Mouse (Mus musculus) stomach, embryonic 15.5 days (tissue): ENCODE measurements around the gene Suv39h2. TPM values are rescaled to one million over a fixed set of nuclear protein-coding genes. Genes with fewer than 3 reads are reported as not detected.

Experiments used
- ATAC-seq: fragments of 200-750 bp; cut with Nextera tagmentation; 2 replicates; pipeline ENCODE4 v1.8.0; 2017; ENCODE audit warnings: low read depth, moderate number of reproducible peaks, moderate TSS enrichment; ENCODE audit not compliant: insufficient read depth, low FRiP score
- H3K27ac ChIP-seq: fragments of 300-500 bp; sonication (generic); 2 replicates; pipeline ENCODE4 v1.5.1; 2015; ENCODE audit warnings: mild to moderate bottlenecking, inconsistent platforms
- H3K27me3 ChIP-seq: fragments of 300-500 bp; sonication (generic); replicated peaks from 2 replicates; pipeline ENCODE4 v1.6.1; 2015; ENCODE audit warnings: inconsistent platforms
- H3K36me3 ChIP-seq: fragments of 300-500 bp; sonication (generic); 2 replicates; pipeline ENCODE4 v1.6.1; 2015; ENCODE audit warnings: inconsistent platforms
- H3K4me1 ChIP-seq: fragments of 300-500 bp; sonication (generic); 2 replicates; pipeline ENCODE4 v1.6.1; 2015; ENCODE audit warnings: inconsistent platforms
- H3K4me2 ChIP-seq: fragments of 300-500 bp; sonication (generic); 2 replicates; pipeline ENCODE4 v1.6.1; 2015; ENCODE audit warnings: mild to moderate bottlenecking, inconsistent platforms
- H3K4me3 ChIP-seq: fragments of 300-500 bp; sonication (generic); replicated peaks from 2 replicates; pipeline ENCODE4 v1.5.1; 2015; ENCODE audit warnings: inconsistent platforms
- H3K9ac ChIP-seq: fragments of 300-500 bp; sonication (generic); 2 replicates; pipeline ENCODE4 v1.6.1; 2015; ENCODE audit warnings: inconsistent platforms
- H3K9me3 ChIP-seq: fragments of 300-500 bp; sonication (generic); 2 replicates; pipeline ENCODE4 v1.6.1; 2016; ENCODE audit warnings: inconsistent platforms
- WGBS: fragments of 180-500 bp; shearing (Covaris S2); methylation state at CpG from one replicate; pipeline ENCODE4 v1.1.7; 2015; 5-methylcytosine and 5-hydroxymethylcytosine counted together
- polyA plus RNA-seq: library from polyadenylated mRNA; unstranded; fragments of >200 nt; fragmentation: Nextera tagmentation; extraction: Ambion mirVana; gene quantifications from 2 replicates; pipeline ENCODE4 v1.2.1, GENCODE M21; 2015

The Suv39h2 gene
- polyA plus RNA-seq, 1 experiment from 2014 or later = 12.2 TPM

DNA sequence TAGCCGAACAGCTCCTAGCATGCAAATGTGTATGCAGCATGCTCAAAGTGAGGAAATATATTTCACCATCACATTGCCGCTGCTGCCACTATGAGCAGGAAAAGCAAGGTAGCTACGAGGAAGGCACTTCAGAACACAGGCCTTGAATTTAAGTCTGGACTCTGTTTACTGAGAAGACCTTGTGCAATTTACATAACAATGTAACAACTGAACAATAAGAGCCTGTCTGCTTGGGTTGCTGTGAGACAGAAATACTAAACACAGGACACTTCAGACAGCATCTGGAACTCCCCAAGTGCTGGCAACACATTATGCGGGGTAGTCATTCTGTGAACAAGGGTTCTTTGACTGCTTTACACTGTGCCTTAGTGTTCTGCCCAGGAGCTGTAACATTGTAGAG lies 54.7 kb downstream of the Suv39h2 start:
- no peak for ATAC-seq
- H3K9ac ChIP-seq = no peak overlapping the region
- H3K4me1 ChIP-seq = 0 out of 2 replicates have a peak, but pooled peaks cover 10% of the 10 kb centered on the region
- H3K4me3 ChIP-seq = no peak overlapping the region
- WGBS = 66% methylated on average over 4 of the region's 4 CpGs
- H3K4me2 ChIP-seq = no peak overlapping the region
- no peaks in the 10 kb centered on the region for H3K27me3 ChIP-seq
- H3K9me3 ChIP-seq = no peaks in the 10 kb centered on the region
- no peak overlapping the region for H3K27ac ChIP-seq
- no peaks in the 10 kb centered on the region for H3K36me3 ChIP-seq

DNA sequence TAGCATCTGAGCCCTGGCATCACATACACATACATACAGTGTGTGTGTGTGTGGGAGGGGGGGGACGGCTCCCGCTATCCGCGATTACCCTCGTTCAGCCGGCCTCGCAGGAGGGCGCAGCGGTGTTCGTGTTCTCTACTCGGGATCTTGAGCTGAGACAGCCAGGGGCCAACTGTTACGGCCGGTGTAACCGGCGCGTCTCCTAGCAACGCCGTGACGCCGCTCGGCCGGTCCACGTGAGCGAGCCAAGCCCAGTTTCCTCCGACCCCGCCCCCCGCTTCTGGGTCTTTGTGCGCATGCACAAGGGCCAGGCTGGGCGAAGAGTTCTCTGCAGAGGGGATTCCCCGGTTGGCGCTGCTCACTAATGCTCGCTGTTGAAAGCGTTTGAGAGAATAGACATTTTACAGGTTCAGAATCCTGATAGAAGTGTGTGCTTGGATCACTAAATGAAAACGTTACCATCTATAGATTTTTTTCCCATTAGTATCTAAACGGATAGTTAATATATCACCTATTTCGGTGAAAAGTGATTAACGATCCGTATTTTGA lies 55.9 kb downstream of the Suv39h2 start:
- Histone ChIP-seq H3K27me3 (no peaks in the 10 kb centered on the region), H3K4me3 (peak overlapping the region; percentile 54), H3K27ac (no peak overlapping the region), H3K4me2 (peak overlapping the region; percentile 82), H3K9me3 (no peaks in the 10 kb centered on the region), H3K4me1 (0 out of 2 replicates have a peak, but pooled peaks cover 4% of the 10 kb centered on the region), H3K36me3 (no peaks in the 10 kb centered on the region), H3K9ac (no peak overlapping the region)
- peak; percentile 96 for ATAC-seq
- under 1% methylated on average over 38 of the region's 38 CpGs for WGBS

DNA sequence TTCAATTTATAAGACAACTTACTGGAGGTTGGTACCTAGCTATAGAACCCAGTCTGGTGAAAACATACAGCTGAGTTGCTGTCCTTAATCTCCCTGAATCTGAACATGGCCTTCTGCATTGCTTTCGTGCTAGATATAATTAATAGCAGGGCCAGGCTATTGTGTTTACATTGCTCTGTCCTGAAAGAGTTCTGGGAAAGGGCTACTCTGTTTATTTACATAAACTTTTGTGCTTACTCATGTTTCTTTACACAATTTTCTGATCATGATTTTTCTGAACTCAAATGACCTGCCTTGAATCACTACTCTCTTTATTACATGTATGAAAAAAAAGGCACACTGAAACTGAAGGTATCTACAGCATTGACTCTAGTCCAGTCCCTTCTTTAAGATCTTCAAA lies 59.2 kb downstream of the Suv39h2 start:
- 0 out of 2 replicates have a peak, but pooled peaks cover 4% of the 10 kb centered on the region for H3K4me1 ChIP-seq
- no peak overlapping the region for H3K9ac ChIP-seq
- no peak overlapping the region for H3K4me2 ChIP-seq
- no peak overlapping the region for H3K4me3 ChIP-seq
- no peaks in the 10 kb centered on the region for H3K9me3 ChIP-seq
- no peaks in the 10 kb centered on the region for H3K36me3 ChIP-seq
- WGBS = 15% methylated on average over 1 of the region's 1 CpGs
- ATAC-seq = no peak
- H3K27me3 ChIP-seq = no peaks in the 10 kb centered on the region
- H3K27ac ChIP-seq = no peak overlapping the region

DNA sequence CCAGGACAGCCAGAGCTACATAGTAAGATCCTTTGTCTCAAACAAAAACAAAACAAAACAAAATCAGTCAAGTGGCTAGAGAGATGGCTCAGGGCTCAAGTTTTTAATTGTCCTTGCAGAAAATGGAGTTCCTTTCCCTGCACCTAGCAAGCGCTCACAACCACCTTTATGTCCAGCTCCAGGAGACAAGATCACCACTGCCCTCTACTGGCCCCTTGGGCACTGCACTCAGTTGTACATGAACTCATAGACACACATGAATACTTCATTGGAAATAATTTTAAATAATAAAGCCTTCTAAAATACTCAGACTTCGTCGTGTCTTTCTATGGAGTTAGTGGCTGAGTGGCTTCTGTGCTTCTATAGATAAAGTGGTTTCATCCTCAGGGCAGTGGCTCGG lies 60.6 kb downstream of the Suv39h2 start:
- no peak overlapping the region for H3K9ac ChIP-seq
- H3K4me1 ChIP-seq = 0 out of 2 replicates have a peak, but pooled peaks cover 4% of the 10 kb centered on the region
- WGBS = 46% methylated on average over 4 of the region's 4 CpGs

DNA sequence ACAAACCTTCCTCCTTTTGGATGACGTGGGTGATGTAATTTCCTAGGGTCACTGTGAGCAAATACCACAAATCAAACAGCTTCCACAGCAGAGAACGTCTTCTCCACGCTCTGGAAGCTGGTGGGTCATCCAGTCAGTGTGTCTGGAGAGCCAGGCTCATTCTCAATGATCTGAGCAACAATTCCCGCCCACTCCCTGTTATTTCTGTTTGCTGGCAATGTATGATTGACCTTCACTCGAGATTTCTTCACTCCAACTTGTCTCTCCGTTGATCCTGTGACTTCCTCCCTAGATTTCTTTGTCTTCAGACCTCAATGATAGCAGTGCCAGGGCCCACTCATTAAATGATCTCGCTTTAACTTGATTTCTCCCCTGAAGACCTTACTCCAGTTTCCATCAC lies 67.1 kb downstream of the Suv39h2 start:
- Histone ChIP-seq H3K4me3 (no peak overlapping the region), H3K27me3 (no peaks in the 10 kb centered on the region), H3K36me3 (no peaks in the 10 kb centered on the region), H3K4me2 (no peak overlapping the region), H3K9ac (no peak overlapping the region), H3K9me3 (no peaks in the 10 kb centered on the region), H3K27ac (no peak overlapping the region), H3K4me1 (no peaks in the 10 kb centered on the region)
- ATAC-seq = no peak
- 65% methylated on average over 7 of the region's 7 CpGs for WGBS

More for the DNA sequence above, 60.6 kb downstream of the Suv39h2 start:
- no peak for ATAC-seq
- Histone ChIP-seq H3K27me3 (no peaks in the 10 kb centered on the region), H3K9me3 (no peaks in the 10 kb centered on the region), H3K4me2 (no peak overlapping the region), H3K27ac (no peak overlapping the region), H3K4me3 (no peak overlapping the region), H3K36me3 (no peaks in the 10 kb centered on the region)

DNA sequence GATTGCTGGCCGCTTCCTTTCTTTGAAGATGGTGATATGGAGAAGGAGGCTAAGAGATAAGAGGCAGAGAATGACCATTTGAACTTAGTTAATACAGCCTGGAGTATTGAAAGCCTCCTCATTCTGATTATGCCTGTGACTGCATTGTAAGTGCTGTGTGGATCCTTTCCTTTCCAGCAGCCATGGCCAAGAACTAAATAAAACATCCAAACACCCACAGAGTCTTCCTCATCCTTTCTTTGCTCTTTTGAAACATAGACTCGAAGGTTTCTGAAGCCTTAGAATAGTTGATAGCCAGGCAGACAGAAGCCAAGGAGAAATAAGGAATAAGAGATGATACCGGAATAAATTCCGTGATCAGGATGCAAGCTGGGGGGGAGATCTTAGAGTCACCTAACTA lies 68.8 kb downstream of the Suv39h2 start:
- Histone ChIP-seq H3K27me3 (no peaks in the 10 kb centered on the region), H3K9me3 (no peaks in the 10 kb centered on the region), H3K36me3 (no peaks in the 10 kb centered on the region), H3K4me3 (no peak overlapping the region), H3K4me2 (no peak overlapping the region), H3K4me1 (no peaks in the 10 kb centered on the region), H3K27ac (no peak overlapping the region), H3K9ac (no peak overlapping the region)
- 81% methylated on average over 4 of the region's 4 CpGs for WGBS
- no peak for ATAC-seq

Other genes starting within 250 kb of the Suv39h2 start
- gene Nmt2, start 190.8 kb downstream of the Suv39h2 start, polyA plus RNA-seq = 38.2 and 39.7 TPM in 2 replicates
- 23.5 and 24.7 TPM in 2 replicates for gene Rpp38, start 142.4 kb downstream of the Suv39h2 start, polyA plus RNA-seq
- 0.91 and 2.0 TPM in 2 replicates for gene Acbd7, start 138.9 kb downstream of the Suv39h2 start, polyA plus RNA-seq
- not detected in 2 replicates for gene Olah, start 77.8 kb downstream of the Suv39h2 start, polyA plus RNA-seq
- gene Meig1, start 52.4 kb downstream of the Suv39h2 start, polyA plus RNA-seq = 0.39 and 0.62 TPM in 2 replicates
- gene Dclre1c, start 50.9 kb downstream of the Suv39h2 start, polyA plus RNA-seq = 6.4 and 6.6 TPM in 2 replicates
- gene Gm45902, start 37.8 kb upstream of the Suv39h2 start, polyA plus RNA-seq = 3.9 and 4.0 TPM in 2 replicates
- gene Hspa14, start 37.8 kb upstream of the Suv39h2 start, polyA plus RNA-seq = 93.7 and 96.5 TPM in 2 replicates
- gene Cdnf, start 38.0 kb upstream of the Suv39h2 start, polyA plus RNA-seq = 0.12 and 0.14 TPM in 2 replicates
- 36.4 and 38.3 TPM in 2 replicates for gene Fam107b, start 95.5 kb upstream of the Suv39h2 start, polyA plus RNA-seq